Mouse (Mus musculus) neural tube, embryonic 15.5 days (tissue): ENCODE data around the gene Kcnj12. TPM values are rescaled to one million over a fixed set of nuclear protein-coding genes. Genes with fewer than 3 reads are reported as not detected.

Experiments used
- polyA plus RNA-seq: library from polyadenylated mRNA; unstranded; fragments of >200 nt; fragmentation: Nextera tagmentation; extraction: Ambion mirVana; gene quantifications from 2 replicates; pipeline ENCODE4 v1.2.1, GENCODE M21; 2015

Kcnj12 gene
- polyA plus RNA-seq, 1 experiment from 2014 or later: 3.8 TPM

Other genes starting within 250 kb of the Kcnj12 start
- 6.7 and 8.6 TPM in 2 replicates for gene Top3a, start 245.2 kb upstream of the Kcnj12 start, polyA plus RNA-seq
- 4.8 and 5.2 TPM in 2 replicates for gene Smcr8, start 245.0 kb upstream of the Kcnj12 start, polyA plus RNA-seq
- gene Shmt1, start 210.8 kb upstream of the Kcnj12 start, polyA plus RNA-seq: 5.5 and 25.9 TPM in 2 replicates
- gene Dhrs7b, start 191.9 kb upstream of the Kcnj12 start, polyA plus RNA-seq: 37.8 and 38.4 TPM in 2 replicates
- gene Tmem11, start 143.3 kb upstream of the Kcnj12 start, polyA plus RNA-seq: 56.4 and 61.7 TPM in 2 replicates
- 23.6 and 23.9 TPM in 2 replicates for gene Natd1, start 107.8 kb upstream of the Kcnj12 start, polyA plus RNA-seq
- gene Map2k3, start 90.5 kb upstream of the Kcnj12 start, polyA plus RNA-seq: 30.4 and 47.4 TPM in 2 replicates
- 1.2 and 3.7 TPM in 2 replicates for gene Tnfrsf13b, start 104.2 kb downstream of the Kcnj12 start, polyA plus RNA-seq
- gene Usp22, start 152.5 kb downstream of the Kcnj12 start, polyA plus RNA-seq: 310 and 358 TPM in 2 replicates
- 0.43 and 0.46 TPM in 2 replicates for gene Aldh3a1, start 185.0 kb downstream of the Kcnj12 start, polyA plus RNA-seq
- gene Aldh3a2, start 244.9 kb downstream of the Kcnj12 start, polyA plus RNA-seq: 28.5 and 32.1 TPM in 2 replicates